Mouse (Mus musculus): ENCODE results near the gene Srpk2. TPM values are rescaled to one million over a fixed set of nuclear protein-coding genes. Genes with fewer than 3 reads are reported as not detected.
"Not testable (repeated sequence)": the region's sequence is repeated elsewhere in the genome, so short reads cannot be mapped to it uniquely, and the experiment has no call there.

Gene Srpk2
- polyA plus RNA-seq, 1 experiment, result 22.8 TPM

GRCm38 (mm10) chr5:23464743-23465142 lies 219.7 kb downstream of the Srpk2 start:
- 92% methylated on average over 8 of the region's 8 CpGs for WGBS
- Histone ChIP-seq H3K4me3 (replicated peaks; ENCODE audit: control insufficient read depth, low read depth, low read length) (no peak overlapping the region), H3K27ac (ENCODE audit: control insufficient read depth, insufficient read depth, low read depth, low read length, poor library complexity) (no peak overlapping the region)

GRCm38 (mm10) chr5:23464247-23464646 lies 220.2 kb downstream of the Srpk2 start:
- Histone ChIP-seq H3K27ac (ENCODE audit: control insufficient read depth, insufficient read depth, low read depth, low read length, poor library complexity) (no peak overlapping the region), H3K4me3 (replicated peaks; ENCODE audit: control insufficient read depth, low read depth, low read length) (no peak overlapping the region), H3K4me1 (ENCODE audit: control insufficient read depth, insufficient read depth, low read length) (no peaks in the 10 kb centered on the region)
- WGBS, result 94% methylated on average over 3 of the region's 3 CpGs
- TF ChIP-seq POLR2A (IDR thresholded peaks at IDR 0.05; ENCODE audit: borderline replicate concordance, control insufficient read depth, low read depth, low read length) (no peak), CTCF (IDR thresholded peaks at IDR 0.05; ENCODE audit: control insufficient read depth, insufficient read depth, low read length) (no peak)

More at GRCm38 (mm10) chr5:23464743-23465142, 219.7 kb downstream of the Srpk2 start:
- H3K4me1 ChIP-seq (ENCODE audit: control insufficient read depth, insufficient read depth, low read length), result no peaks in the 10 kb centered on the region
- TF ChIP-seq POLR2A (IDR thresholded peaks at IDR 0.05; ENCODE audit: borderline replicate concordance, control insufficient read depth, low read depth, low read length) (no peak), CTCF (IDR thresholded peaks at IDR 0.05; ENCODE audit: control insufficient read depth, insufficient read depth, low read length) (no peak)

GRCm38 (mm10) chr5:23461688-23462087 lies 222.7 kb downstream of the Srpk2 start:
- Histone ChIP-seq H3K27ac (ENCODE audit: control insufficient read depth, insufficient read depth, low read depth, low read length, poor library complexity) (no peak overlapping the region), H3K4me1 (ENCODE audit: control insufficient read depth, insufficient read depth, low read length) (no peaks in the 10 kb centered on the region), H3K4me3 (replicated peaks; ENCODE audit: control insufficient read depth, low read depth, low read length) (no peak overlapping the region)
- TF ChIP-seq POLR2A (IDR thresholded peaks at IDR 0.05; ENCODE audit: borderline replicate concordance, control insufficient read depth, low read depth, low read length) (no peak), CTCF (IDR thresholded peaks at IDR 0.05; ENCODE audit: control insufficient read depth, insufficient read depth, low read length) (no peak)
- 36% methylated on average over 2 of the region's 2 CpGs for WGBS

GRCm38 (mm10) chr5:23453561-23453960 lies 230.9 kb downstream of the Srpk2 start:
- WGBS, result 71% methylated on average over 2 of the region's 2 CpGs
- not testable (repeated sequence) for H3K27ac ChIP-seq (ENCODE audit: control insufficient read depth, insufficient read depth, low read depth, low read length, poor library complexity); H3K4me1 ChIP-seq (ENCODE audit: control insufficient read depth, insufficient read depth, low read length); H3K4me3 ChIP-seq (replicated peaks; ENCODE audit: control insufficient read depth, low read depth, low read length)

Other genes starting within 250 kb of the Srpk2 start
- 15.4 and 16.4 TPM in 2 replicates for gene Pus7, start 99.1 kb upstream of the Srpk2 start, polyA plus RNA-seq (2011; ENCODE audit: insufficient read depth, insufficient read length, low replicate concordance, missing spikeins)
- gene Rint1, start 103.1 kb upstream of the Srpk2 start, polyA plus RNA-seq (2011; ENCODE audit: insufficient read depth, insufficient read length, low replicate concordance, missing spikeins), result 11.3 and 11.7 TPM in 2 replicates
- gene Tomm7, start 159.5 kb upstream of the Srpk2 start, polyA plus RNA-seq (2011; ENCODE audit: insufficient read depth, insufficient read length, low replicate concordance, missing spikeins), result 42.3 and 61.4 TPM in 2 replicates